Mouse (Mus musculus): ENCODE data around the gene Ccdc92b. TPM values are rescaled to one million over a fixed set of nuclear protein-coding genes. Genes with fewer than 3 reads are reported as not detected.

The Ccdc92b gene
- total RNA-seq, 2 experiments from 2014 or later: 0.05 TPM

Other genes starting within 250 kb of the Ccdc92b start
- 1 to 10 TPM; 5.1 to 6.7 TPM for gene Rap1gap2, start 8.7 kb upstream of the Ccdc92b start, total RNA-seq (2021)
- gene Cluh, start 29.9 kb downstream of the Ccdc92b start, total RNA-seq (2021): 10 to 100 TPM; 90.2 to 100.0 TPM
- 100 to 1,000 TPM; 107 to 138 TPM for gene Pafah1b1, start 105.1 kb downstream of the Ccdc92b start, total RNA-seq (2021)
- 10 to 100 TPM; 11.1 to 14.2 TPM for gene Mettl16, start 151.2 kb downstream of the Ccdc92b start, total RNA-seq (2021)
- gene Mnt, start 211.3 kb downstream of the Ccdc92b start, total RNA-seq (2021): 1 to 10 TPM; 4.8 to 7.0 TPM

Measured in gastrocnemius, adult 18-20 months (tissue).